Mouse (Mus musculus): ENCODE measurements around the gene Pqlc3. TPM values are rescaled to one million over a fixed set of nuclear protein-coding genes. Genes with fewer than 3 reads are reported as not detected.
"Not testable (repeated sequence)": the region's sequence is repeated elsewhere in the genome, so short reads cannot be mapped to it uniquely, and the experiment has no call there.

Pqlc3 gene
- 48.6 to 53.1 TPM (median 52.5 TPM) in 3 replicates for total RNA-seq (2017)

- peak; percentile 88 for ATAC-seq (replicated peaks; ENCODE audit: insufficient number of reproducible peaks, low FRiP score, low TSS enrichment, poor library complexity, severe bottlenecking)
Measured at GRCm38 (mm10) chr12:16999739-17000497, at the start of gene Pqlc3. Gene Pqlc3 (minus strand): TSS chr12:17000408.

- no peak for ATAC-seq (replicated peaks; ENCODE audit: insufficient number of reproducible peaks, low FRiP score, low TSS enrichment, poor library complexity, severe bottlenecking)
Measured at GRCm38 (mm10) chr12:17049796-17050195, 49.6 kb upstream of the Pqlc3 start.

DNA sequence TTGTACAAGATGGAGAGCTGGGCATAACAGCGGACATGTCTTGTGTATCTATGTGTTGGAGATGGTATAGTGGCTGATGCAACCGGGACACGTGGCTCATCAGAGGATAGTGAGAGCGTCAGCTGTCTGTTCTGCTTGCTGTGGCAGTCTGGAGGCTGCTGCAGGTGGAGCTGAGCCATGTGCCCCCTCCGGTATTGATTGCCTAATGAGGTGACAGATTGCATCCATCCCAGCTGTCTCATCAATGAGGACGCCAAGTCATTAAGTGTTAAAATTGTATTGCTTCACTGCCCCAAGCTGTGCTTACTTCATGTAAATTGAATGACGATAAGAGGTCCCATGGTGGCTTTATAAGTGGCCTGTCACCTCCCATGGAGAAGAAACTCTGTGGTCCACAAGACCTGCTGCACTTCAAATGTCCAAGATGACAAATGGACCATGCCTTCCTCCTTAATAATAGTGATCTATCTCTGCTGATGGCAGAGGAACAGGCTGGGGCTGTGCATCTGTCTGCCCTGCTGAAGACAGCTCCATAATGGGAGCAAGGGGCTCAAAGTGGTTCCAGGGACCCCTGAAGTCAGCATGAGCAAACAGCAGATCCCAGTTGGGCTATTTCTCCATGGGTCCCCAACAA, 48.9 kb upstream of the Pqlc3 start:
- ATAC-seq (replicated peaks; ENCODE audit: insufficient number of reproducible peaks, low FRiP score, low TSS enrichment, poor library complexity, severe bottlenecking), result no peak

DNA sequence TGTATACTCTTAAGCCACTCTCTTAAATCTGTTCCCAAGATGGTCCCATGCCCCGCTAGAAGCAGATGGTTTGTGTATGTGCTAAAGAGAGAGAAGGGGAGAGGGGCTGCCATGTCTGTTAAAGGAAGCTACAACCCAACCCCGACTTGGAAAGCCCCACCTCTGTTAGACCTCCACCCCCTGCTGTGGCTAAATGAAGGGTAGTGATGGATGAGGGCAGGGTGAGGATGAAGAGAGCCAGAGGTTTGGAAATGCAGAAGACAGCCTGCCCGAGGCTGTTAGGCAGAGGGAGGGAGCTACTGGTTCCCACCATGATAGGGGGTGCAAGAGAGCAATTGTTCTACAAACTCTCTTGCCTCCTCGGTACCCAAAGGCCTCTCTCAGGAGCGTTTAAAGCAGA, 43.1 kb upstream of the Pqlc3 start:
- ATAC-seq (replicated peaks; ENCODE audit: insufficient number of reproducible peaks, low FRiP score, low TSS enrichment, poor library complexity, severe bottlenecking), result no peak

DNA sequence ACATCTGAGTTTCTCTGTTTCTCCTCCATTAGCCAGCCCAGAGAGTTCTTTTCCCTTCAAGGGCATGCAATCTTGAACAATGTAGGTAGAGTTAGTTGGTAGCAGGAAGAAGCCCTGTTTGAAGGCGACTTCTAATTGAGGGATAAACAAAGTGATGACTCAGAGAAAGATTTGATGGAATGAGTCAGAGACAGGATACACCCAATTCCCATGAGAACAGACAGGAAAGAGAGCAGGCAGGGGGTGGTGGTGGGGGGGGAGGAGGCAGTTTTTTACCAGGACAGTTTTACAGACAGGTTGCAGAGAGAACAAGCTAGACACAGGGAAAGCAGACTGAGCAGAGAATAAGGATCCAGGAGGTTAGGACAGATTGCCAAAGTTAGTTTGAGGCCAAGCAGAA, 40.4 kb upstream of the Pqlc3 start:
- no peak for ATAC-seq (replicated peaks; ENCODE audit: insufficient number of reproducible peaks, low FRiP score, low TSS enrichment, poor library complexity, severe bottlenecking)

DNA sequence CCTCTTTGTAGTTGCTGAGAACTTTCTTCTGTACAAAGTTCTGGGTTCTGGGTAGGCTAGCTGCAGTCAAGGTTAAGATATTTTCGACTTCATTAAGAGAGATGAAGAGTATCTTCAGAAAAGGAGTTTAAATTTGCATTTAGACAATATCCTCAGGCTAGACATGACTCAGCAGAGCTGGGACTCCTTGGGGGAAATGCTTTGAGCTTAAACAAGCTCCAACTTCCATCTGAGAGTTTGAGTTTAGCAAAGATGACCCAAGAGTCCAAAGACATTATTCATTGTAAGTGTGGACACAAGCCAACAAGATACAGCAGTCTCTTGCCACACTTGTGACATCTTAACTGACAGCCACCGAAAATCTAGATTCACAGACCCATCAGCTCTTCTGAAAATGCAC, 39.2 kb upstream of the Pqlc3 start:
- ATAC-seq (replicated peaks; ENCODE audit: insufficient number of reproducible peaks, low FRiP score, low TSS enrichment, poor library complexity, severe bottlenecking), result no peak

DNA sequence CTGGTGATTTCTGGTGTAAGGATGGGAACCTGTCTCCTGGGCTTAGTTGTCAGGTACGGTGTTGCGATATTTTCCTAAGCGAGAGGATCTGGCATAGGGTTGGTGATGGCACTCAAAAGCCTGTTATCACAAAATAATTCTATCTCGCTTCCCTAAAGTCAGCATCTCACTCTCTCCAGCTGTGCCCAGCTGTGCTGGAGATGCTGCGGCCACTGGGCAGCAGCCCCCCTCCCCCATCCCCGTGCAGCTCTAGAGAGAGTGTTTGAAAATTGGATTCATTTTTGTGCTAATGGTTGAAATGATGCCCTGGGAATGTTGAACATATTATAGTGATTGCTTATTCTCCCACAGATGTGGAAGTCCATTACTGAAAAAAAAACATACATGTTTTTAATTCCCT, 38.0 kb upstream of the Pqlc3 start:
- no peak for ATAC-seq (replicated peaks; ENCODE audit: insufficient number of reproducible peaks, low FRiP score, low TSS enrichment, poor library complexity, severe bottlenecking)

DNA sequence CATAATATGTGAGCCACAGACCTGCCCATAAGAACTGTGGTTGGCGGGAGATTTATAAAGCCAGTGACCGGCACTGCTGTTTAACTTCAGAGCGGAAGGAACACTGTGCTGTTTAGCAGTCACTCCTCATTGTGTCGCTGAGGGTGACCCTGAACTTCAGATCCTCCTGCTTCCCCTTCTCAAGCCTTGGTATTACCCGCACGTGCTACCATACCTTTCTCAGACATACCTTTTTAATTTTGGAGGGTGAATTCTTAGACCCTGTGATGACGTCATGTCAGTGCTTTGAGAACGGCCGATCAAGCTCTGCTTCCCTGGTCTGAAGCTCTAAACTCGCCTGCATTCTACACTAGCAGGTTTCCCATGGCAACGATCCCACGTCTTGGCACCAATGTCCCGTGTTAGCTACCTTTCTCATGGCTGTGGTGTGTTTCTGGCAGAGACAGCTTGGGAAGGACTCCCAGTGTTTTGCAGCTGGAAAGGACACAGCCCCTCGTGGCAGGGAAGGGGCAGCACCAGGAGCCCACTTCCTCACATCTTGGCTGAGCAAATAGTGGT, 36.9 kb upstream of the Pqlc3 start:
- ATAC-seq (replicated peaks; ENCODE audit: insufficient number of reproducible peaks, low FRiP score, low TSS enrichment, poor library complexity, severe bottlenecking), result no peak

GRCm38 (mm10) chr12:17036532-17036931, 36.3 kb upstream of the Pqlc3 start:
- ATAC-seq (replicated peaks; ENCODE audit: insufficient number of reproducible peaks, low FRiP score, low TSS enrichment, poor library complexity, severe bottlenecking), result no peak

- no peak for ATAC-seq (replicated peaks; ENCODE audit: insufficient number of reproducible peaks, low FRiP score, low TSS enrichment, poor library complexity, severe bottlenecking)
Measured at GRCm38 (mm10) chr12:17035128-17035527, 34.9 kb upstream of the Pqlc3 start.

GRCm38 (mm10) chr12:17034671-17035070, 34.5 kb upstream of the Pqlc3 start:
- ATAC-seq (replicated peaks; ENCODE audit: insufficient number of reproducible peaks, low FRiP score, low TSS enrichment, poor library complexity, severe bottlenecking), result no peak

DNA sequence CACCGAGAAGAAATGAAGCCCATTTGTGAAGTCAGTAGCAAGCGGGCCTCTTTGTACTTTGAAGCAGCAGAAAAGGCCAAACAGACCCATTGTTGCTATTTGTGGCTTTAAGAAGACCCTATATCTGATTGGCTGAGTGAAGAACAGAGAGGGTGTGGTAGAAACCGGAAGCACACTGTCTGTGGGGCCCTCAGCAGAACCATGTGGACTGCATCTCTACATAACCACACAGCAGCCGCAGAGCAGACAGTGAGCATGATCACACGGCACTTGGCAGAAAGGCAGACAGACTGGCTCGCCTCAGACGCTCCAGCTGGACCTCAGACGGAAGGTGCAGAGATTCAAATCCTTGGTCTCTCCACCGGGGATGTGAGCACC, 33.2 kb upstream of the Pqlc3 start:
- ATAC-seq (replicated peaks; ENCODE audit: insufficient number of reproducible peaks, low FRiP score, low TSS enrichment, poor library complexity, severe bottlenecking), result no peak

- ATAC-seq (replicated peaks; ENCODE audit: insufficient number of reproducible peaks, low FRiP score, low TSS enrichment, poor library complexity, severe bottlenecking), result peak; percentile 10; the same call in 1 of the 2 replicates
Measured at GRCm38 (mm10) chr12:17032694-17033463, 32.7 kb upstream of the Pqlc3 start.

- ATAC-seq (replicated peaks; ENCODE audit: insufficient number of reproducible peaks, low FRiP score, low TSS enrichment, poor library complexity, severe bottlenecking), result no peak
Measured at GRCm38 (mm10) chr12:17024554-17025110, 24.4 kb upstream of the Pqlc3 start.

- no peak for ATAC-seq (replicated peaks; ENCODE audit: insufficient number of reproducible peaks, low FRiP score, low TSS enrichment, poor library complexity, severe bottlenecking)
Measured at GRCm38 (mm10) chr12:17022145-17022544, 21.9 kb upstream of the Pqlc3 start.

- ATAC-seq (replicated peaks; ENCODE audit: insufficient number of reproducible peaks, low FRiP score, low TSS enrichment, poor library complexity, severe bottlenecking), result not testable (repeated sequence)
Measured at GRCm38 (mm10) chr12:17021125-17021524, 20.9 kb upstream of the Pqlc3 start.

GRCm38 (mm10) chr12:17018468-17018867, 18.3 kb upstream of the Pqlc3 start:
- ATAC-seq (replicated peaks; ENCODE audit: insufficient number of reproducible peaks, low FRiP score, low TSS enrichment, poor library complexity, severe bottlenecking), result no peak

DNA sequence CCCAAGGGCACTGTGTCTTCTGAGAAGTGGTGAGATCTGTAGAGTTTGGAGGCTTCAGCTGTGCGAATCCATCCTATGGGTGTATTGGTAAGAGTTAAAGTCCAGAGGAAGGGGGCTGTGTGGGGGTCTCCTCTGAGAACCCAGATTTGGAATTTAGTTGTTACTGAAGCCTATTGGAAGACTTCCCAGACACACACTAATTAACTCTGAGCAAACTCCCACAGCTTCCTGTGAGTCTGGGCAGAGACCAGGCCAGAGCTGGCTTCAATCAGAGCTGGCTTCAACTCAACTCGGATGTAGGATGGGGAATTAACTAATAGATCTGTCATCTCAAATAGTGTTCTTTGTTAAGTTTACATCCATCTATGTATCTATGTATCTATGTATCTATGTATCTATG, 15.5 kb upstream of the Pqlc3 start:
- ATAC-seq (replicated peaks; ENCODE audit: insufficient number of reproducible peaks, low FRiP score, low TSS enrichment, poor library complexity, severe bottlenecking), result no peak

Data from monocyte, adult 5-6 weeks (primary cell).